ENCODE assay signal across 7 mouse cellular contexts in genomic region chr17:15577291-15577694, GRCm38 (mm10). TPM values are rescaled to one million over a fixed set of nuclear protein-coding genes. Genes with fewer than 3 reads are reported as not detected.
DNase-seq lines count a peak whose midpoint lies in the region; ATAC-seq and TF ChIP-seq lines count a peak whose summit lies in the region.

No protein-coding gene starts in this region.

- H3K4me1 ChIP-seq in intestine, embryonic 16.5 days (ENCODE audit: control insufficient read depth, insufficient read depth, low read length): no peaks in the 10 kb centered on the region
- H3K4me1 ChIP-seq in liver, embryonic 12.5 days: no peaks in the 10 kb centered on the region; the same call in 1 of the 2 replicates
- H3K4me1 ChIP-seq in midbrain, embryonic 16.5 days (ENCODE audit: control insufficient read depth, insufficient read depth, low read length): peaks cover 2% of the 10 kb centered on the region; the same call in 1 of the 2 replicates

- no peak overlapping the region for H3K27ac ChIP-seq in intestine, embryonic 16.5 days (ENCODE audit: low read length)
- H3K27ac ChIP-seq in liver, embryonic 12.5 days: no peak overlapping the region
- H3K27ac ChIP-seq in midbrain, embryonic 16.5 days (ENCODE audit: low read length): no peak overlapping the region

- 0 out of 2 replicates have a peak overlapping the region, but pooled peaks have one; percentile 33 for H3K9ac ChIP-seq in intestine, embryonic 16.5 days (ENCODE audit: low read depth, low read length)
- H3K9ac ChIP-seq in liver, embryonic 12.5 days: no peak overlapping the region
- 0 out of 2 replicates have a peak overlapping the region, but pooled peaks have one; percentile 34 for H3K9ac ChIP-seq in midbrain, embryonic 16.5 days (ENCODE audit: low read depth, low read length)

- peak; percentile 38; the same call in 1 of the 2 replicates for ATAC-seq in intestine, embryonic 16.5 days
- no peak for ATAC-seq in liver, embryonic 12.5 days
- peak; percentile 70; the same call in 1 of the 2 replicates for ATAC-seq in midbrain, embryonic 16.5 days

- WGBS in intestine, embryonic 16.5 days: under 1% methylated on average over 32 of the region's 32 CpGs
- WGBS in liver, embryonic 12.5 days (ENCODE audit: insufficient replicate concordance): under 1% methylated on average over 32 of the region's 32 CpGs
- under 1% methylated on average over 31 of the region's 32 CpGs for WGBS in midbrain, embryonic 16.5 days

- H3K27me3 ChIP-seq in intestine, embryonic 16.5 days (replicated peaks; ENCODE audit: control insufficient read depth, insufficient read depth, low read length): no peaks in the 10 kb centered on the region; the same call in 1 of the 2 replicates
- peaks cover 51% of the 10 kb centered on the region for H3K27me3 ChIP-seq in liver, embryonic 12.5 days (replicated peaks)
- H3K27me3 ChIP-seq in midbrain, embryonic 16.5 days (ENCODE audit: control insufficient read depth, insufficient read depth, low read depth, low read length): peaks cover 2% of the 10 kb centered on the region; the same call in 1 of the 2 replicates

- no peak for TF ChIP-seq CTCF in brain, embryonic 14.5 days (IDR thresholded peaks at IDR 0.05; ENCODE audit: borderline replicate concordance, extremely low read depth, insufficient read depth, insufficient read length)

- H3K36me3 ChIP-seq in intestine, embryonic 16.5 days (ENCODE audit: control insufficient read depth, insufficient read depth, low read length): no peaks in the 10 kb centered on the region
- no peaks in the 10 kb centered on the region for H3K36me3 ChIP-seq in liver, embryonic 12.5 days
- no peaks in the 10 kb centered on the region for H3K36me3 ChIP-seq in midbrain, embryonic 16.5 days (ENCODE audit: control insufficient read depth, insufficient read depth, low read length)

- no peak for TF ChIP-seq POLR2A in brain, embryonic 14.5 days (IDR thresholded peaks at IDR 0.05; ENCODE audit: borderline replicate concordance, extremely low read depth, insufficient read depth, insufficient read length, poor library complexity, severe bottlenecking)

- DNase-seq in WW6 (ENCODE audit: low read depth, low spot score): peak; percentile 33
- DNase-seq in brain, embryonic 14.5 days (ENCODE audit: low read depth): peak; percentile 62
- peak; percentile 25 for DNase-seq in gastrocnemius, postnatal 25 days
- no peak for DNase-seq in thymus, postnatal 36 days

- H3K4me2 ChIP-seq in intestine, embryonic 16.5 days (ENCODE audit: low read depth, low read length): peak overlapping the region; percentile 65
- peak overlapping the region; percentile 57 for H3K4me2 ChIP-seq in liver, embryonic 12.5 days
- peak overlapping the region; percentile 62 for H3K4me2 ChIP-seq in midbrain, embryonic 16.5 days (ENCODE audit: low read length)

- no peaks in the 10 kb centered on the region for H3K9me3 ChIP-seq in intestine, embryonic 16.5 days (ENCODE audit: control insufficient read depth, low read length)
- no peaks in the 10 kb centered on the region for H3K9me3 ChIP-seq in liver, embryonic 12.5 days (replicated peaks)
- H3K9me3 ChIP-seq in midbrain, embryonic 16.5 days (replicated peaks; ENCODE audit: control insufficient read depth, low read length, poor library complexity, severe bottlenecking): no peaks in the 10 kb centered on the region

- peak overlapping the region; percentile 35 for H3K4me3 ChIP-seq in intestine, embryonic 16.5 days (ENCODE audit: low read length)
- peak overlapping the region; percentile 21 for H3K4me3 ChIP-seq in liver, embryonic 12.5 days
- peak overlapping the region; percentile 38 for H3K4me3 ChIP-seq in midbrain, embryonic 16.5 days (ENCODE audit: low read depth, low read length)

RNA-seq across cellular contexts. Expression of gene Prdm9, which starts 13.1 kb away (rescaled TPM):
- polyA plus RNA-seq in brain, embryonic 14.5 days (2012; rRNA removed): 2.6 and 3.3 TPM in 2 replicates
- total RNA-seq in gastrocnemius, postnatal 25 days (2021): 1 to 10 TPM; 3.0 to 3.3 TPM
- 1.5 and 2.2 TPM in 2 replicates for polyA plus RNA-seq in intestine, embryonic 16.5 days (2015; fragmentation: Nextera tagmentation; extraction: Ambion mirVana)
- 0.80 and 0.83 TPM in 2 replicates for polyA plus RNA-seq in liver, embryonic 12.5 days (2016; fragmentation: Nextera tagmentation; extraction: Ambion mirVana)
- 1.6 and 2.1 TPM in 2 replicates for polyA plus RNA-seq in midbrain, embryonic 16.5 days (2015; fragmentation: Nextera tagmentation; extraction: Ambion mirVana)

RNA-seq across cellular contexts. Expression of gene Pdcd2, which starts 50.2 kb away (rescaled TPM):
- 35.0 and 43.8 TPM in 2 replicates for polyA plus RNA-seq in brain, embryonic 14.5 days (2012; rRNA removed)
- 10 to 100 TPM; 12.5 to 16.0 TPM for total RNA-seq in gastrocnemius, postnatal 25 days (2021)
- 48.1 and 48.9 TPM in 2 replicates for polyA plus RNA-seq in intestine, embryonic 16.5 days (2015; fragmentation: Nextera tagmentation; extraction: Ambion mirVana)
- 39.2 and 39.8 TPM in 2 replicates for polyA plus RNA-seq in liver, embryonic 12.5 days (2016; fragmentation: Nextera tagmentation; extraction: Ambion mirVana)
- polyA plus RNA-seq in midbrain, embryonic 16.5 days (2015; fragmentation: Nextera tagmentation; extraction: Ambion mirVana): 54.7 and 65.8 TPM in 2 replicates

Comparison
In these comparisons a context has a peak if more than half of its experiments do, and no peak if none do; other contexts are left out.
1. DNase-seq: peak in WW6 (single experiment), brain, embryonic 14.5 days (single experiment) and gastrocnemius, postnatal 25 days (single experiment); none in thymus, postnatal 36 days (0 of 2).
2. Peak in every context shown above with its lines, with median percentiles within 50 percentile points of each other: H3K4me2 ChIP-seq and H3K4me3 ChIP-seq.